Mouse (Mus musculus) C2C12 (cell line): Measurements from ENCODE around the gene Cited2. TPM values are rescaled to one million over a fixed set of nuclear protein-coding genes. Genes with fewer than 3 reads are reported as not detected.

Experiments used
- H3K27me3 ChIP-seq: one replicate; pipeline ENCODE4 v1.6.1; 2011; ENCODE audit not compliant: control insufficient read depth, insufficient read depth, insufficient read length
- H3K36me3 ChIP-seq: one replicate; pipeline ENCODE4 v1.6.1; 2011; ENCODE audit not compliant: control insufficient read depth, insufficient read depth
- H3K4me3 ChIP-seq: one replicate; pipeline ENCODE4 v1.5.1; 2011; ENCODE audit warnings: mild to moderate bottlenecking, control low read depth; ENCODE audit not compliant: poor library complexity, insufficient read depth, severe bottlenecking
- H3K79me2 ChIP-seq: one replicate; pipeline ENCODE4 v1.6.1; 2011; ENCODE audit not compliant: control insufficient read depth, insufficient read depth
- H3K79me3 ChIP-seq: one replicate; pipeline ENCODE4 v1.6.1; 2011; ENCODE audit warnings: low read depth, control low read depth
- H3ac ChIP-seq: one replicate; pipeline ENCODE3; 2011; ENCODE audit warnings: low read depth; ENCODE audit not compliant: control insufficient read depth, insufficient read length
- CEBPB ChIP-seq: IDR thresholded peaks from one replicate; pipeline ENCODE4 v1.6.1; 2011; ENCODE audit warnings: low read depth, mild to moderate bottlenecking, control low read depth, moderate library complexity
- CTCF ChIP-seq: IDR thresholded peaks from one replicate; pipeline ENCODE4 v1.5.1; 2011; ENCODE audit not compliant: control insufficient read depth, insufficient read depth, insufficient read length
- FOSL1 ChIP-seq: IDR thresholded peaks from one replicate; pipeline ENCODE4 v1.8.0; 2011; ENCODE audit warnings: mild to moderate bottlenecking, low read length; ENCODE audit not compliant: poor library complexity, insufficient read depth, severe bottlenecking
- MAX ChIP-seq: IDR thresholded peaks from one replicate; pipeline ENCODE4 v1.6.1; 2011; ENCODE audit warnings: mild to moderate bottlenecking, control low read depth
- MYOD1 ChIP-seq: IDR thresholded peaks from one replicate; pipeline ENCODE4 v1.6.1; 2011; ENCODE audit warnings: low read depth; ENCODE audit not compliant: control insufficient read depth, insufficient read length
- MYOG ChIP-seq: IDR thresholded peaks from one replicate; pipeline ENCODE4 v1.6.1; 2011; ENCODE audit not compliant: control insufficient read depth, insufficient read length; ENCODE audit errors: extremely low read depth
- USF1 ChIP-seq: IDR thresholded peaks from one replicate; pipeline ENCODE4 v1.6.1; 2011; ENCODE audit warnings: low read depth, mild to moderate bottlenecking, control low read depth, moderate library complexity
- polyA plus RNA-seq: library from polyadenylated mRNA; unstranded; fragments of >200 nt; fragmentation: generic; extraction: Trizol; gene quantifications from one replicate; pipeline ENCODE4 v1.2.1, GENCODE M21; 2012; ENCODE audit warnings: missing spikeins

Cited2 gene
- polyA plus RNA-seq, 1 experiment, result 136 TPM

DNA sequence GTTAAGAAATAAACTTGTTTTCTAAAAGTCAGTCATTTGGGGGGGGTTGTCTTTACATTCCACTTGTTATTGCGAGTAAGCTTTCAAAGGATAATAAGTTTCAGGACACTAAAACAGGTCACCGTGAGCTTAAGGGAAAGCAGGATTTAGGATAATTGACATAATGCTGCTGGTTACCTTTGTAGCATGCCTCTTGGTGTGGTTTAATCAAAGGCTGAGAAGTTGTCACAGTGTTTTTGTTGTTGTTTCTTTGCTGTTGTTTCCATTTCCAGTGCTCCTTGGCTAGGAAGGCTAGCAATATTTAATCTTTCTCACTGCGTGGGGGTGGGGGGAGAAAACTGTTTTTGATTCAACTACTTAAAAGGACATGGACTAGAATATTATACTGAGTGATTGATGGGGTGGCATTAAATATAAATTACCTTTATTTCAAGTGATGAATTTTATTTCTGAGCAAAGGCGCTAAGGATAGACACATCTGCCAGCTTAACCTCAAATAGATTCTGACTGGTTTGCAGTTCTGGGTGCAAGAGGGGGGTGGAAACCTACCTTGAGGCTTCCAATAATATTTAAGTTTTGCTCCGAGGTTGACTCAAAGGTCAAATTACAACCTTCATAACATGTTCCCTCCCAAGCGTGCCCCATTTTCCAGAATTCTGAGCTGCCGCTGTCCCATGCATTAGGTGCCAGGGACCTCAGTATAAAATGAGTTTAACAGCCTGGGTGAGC, 2.8 kb downstream of the Cited2 start:
- Histone ChIP-seq H3ac (peak overlapping the region; percentile 38), H3K79me3 (peaks cover 32% of the 10 kb centered on the region), H3K4me3 (peak overlapping the region; percentile 92), H3K79me2 (peaks cover 37% of the 10 kb centered on the region), H3K27me3 (no peaks in the 10 kb centered on the region), H3K36me3 (peaks cover 27% of the 10 kb centered on the region)
- TF ChIP-seq USF1 (no peak), CTCF (no peak)

DNA sequence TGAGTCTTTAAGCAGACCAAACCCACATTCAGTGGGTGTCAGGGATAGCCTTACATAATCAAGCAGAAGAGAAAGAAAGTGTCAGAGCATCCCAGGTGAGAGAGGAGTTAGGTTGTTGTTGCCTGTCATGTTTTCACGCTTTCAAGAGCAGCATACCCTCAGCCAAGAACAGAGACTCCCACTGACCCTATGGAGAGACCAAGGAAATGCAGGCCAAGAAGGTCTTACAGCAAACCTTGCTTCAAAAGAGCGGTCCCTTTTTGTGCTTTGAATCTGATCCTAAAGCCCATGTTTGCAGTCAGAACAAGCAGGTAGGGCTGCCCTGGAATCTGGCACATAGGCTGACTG, 3.3 kb downstream of the Cited2 start:
- Histone ChIP-seq H3K79me2 (peaks cover 37% of the 10 kb centered on the region), H3K36me3 (peaks cover 27% of the 10 kb centered on the region), H3ac (no peak overlapping the region), H3K27me3 (no peaks in the 10 kb centered on the region), H3K4me3 (peak overlapping the region; percentile 92), H3K79me3 (peaks cover 32% of the 10 kb centered on the region)
- TF ChIP-seq FOSL1 (no peak), MYOD1 (no peak), USF1 (no peak), CTCF (no peak), CEBPB (no peak), MAX (no peak), MYOG (no peak)

DNA sequence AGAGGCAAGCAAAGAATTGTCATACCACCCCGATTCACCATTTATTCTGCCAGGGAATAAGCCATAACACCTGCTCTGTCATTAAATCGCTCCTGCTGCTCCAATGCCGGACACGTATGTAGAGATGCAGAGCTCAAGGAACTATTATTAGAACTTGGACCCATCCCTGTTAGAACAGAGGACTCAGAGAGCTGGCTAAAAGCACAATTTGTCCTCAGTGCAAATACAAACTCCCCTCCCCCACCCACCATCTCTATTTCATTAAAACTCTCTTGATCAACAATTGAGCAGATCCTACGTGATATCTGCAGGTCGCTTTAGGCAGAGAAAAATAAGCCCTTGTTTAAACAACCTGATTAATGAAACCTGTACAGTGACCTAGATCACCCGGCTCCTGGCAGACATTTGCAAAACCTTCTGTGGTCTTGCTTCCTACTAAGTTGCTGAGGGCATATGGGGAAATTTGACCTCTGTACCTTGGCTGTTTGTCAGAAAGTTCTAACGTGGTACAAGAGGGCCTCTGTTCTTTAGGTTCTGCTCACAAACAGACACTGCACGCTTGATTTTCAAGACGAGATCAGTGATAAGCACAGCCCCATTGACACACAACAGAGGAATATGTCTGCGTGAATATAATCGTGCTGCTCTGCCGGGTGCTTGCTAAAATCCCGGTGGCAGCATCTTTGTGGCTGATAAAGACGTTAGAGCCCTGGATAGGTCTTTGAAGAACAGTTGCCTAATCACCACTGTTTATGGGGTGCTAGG, 4.3 kb downstream of the Cited2 start:
- Histone ChIP-seq H3K79me2 (peaks cover 37% of the 10 kb centered on the region), H3K4me3 (no peak overlapping the region), H3K27me3 (no peaks in the 10 kb centered on the region), H3K79me3 (peaks cover 32% of the 10 kb centered on the region), H3ac (no peak overlapping the region), H3K36me3 (peaks cover 27% of the 10 kb centered on the region)
- TF ChIP-seq MYOD1 (no peak), CEBPB (peak; percentile 71)

DNA sequence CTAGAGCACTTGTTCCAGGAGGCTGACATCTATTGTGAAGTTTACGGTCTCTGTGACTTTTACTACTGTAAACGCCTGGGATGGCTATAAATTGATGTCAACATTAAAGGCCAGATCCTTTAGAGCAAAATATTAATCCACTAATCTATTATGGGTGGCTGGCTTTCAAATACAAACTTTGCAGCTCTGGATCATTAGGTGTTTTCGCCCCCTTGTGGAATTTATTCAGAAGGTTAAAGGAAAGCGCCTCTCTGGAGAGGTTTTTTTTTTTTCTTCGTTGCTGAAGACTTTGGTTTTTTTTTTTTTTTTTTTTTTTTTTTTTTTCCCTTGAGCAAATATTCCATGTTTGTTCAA, 4.9 kb downstream of the Cited2 start:
- Histone ChIP-seq H3K36me3 (peaks cover 27% of the 10 kb centered on the region), H3K27me3 (no peaks in the 10 kb centered on the region), H3K4me3 (no peak overlapping the region), H3K79me3 (peaks cover 32% of the 10 kb centered on the region), H3K79me2 (peaks cover 37% of the 10 kb centered on the region), H3ac (no peak overlapping the region)
- TF ChIP-seq CEBPB (no peak), CTCF (no peak), FOSL1 (no peak), USF1 (no peak), MYOD1 (no peak), MAX (no peak), MYOG (no peak)

DNA sequence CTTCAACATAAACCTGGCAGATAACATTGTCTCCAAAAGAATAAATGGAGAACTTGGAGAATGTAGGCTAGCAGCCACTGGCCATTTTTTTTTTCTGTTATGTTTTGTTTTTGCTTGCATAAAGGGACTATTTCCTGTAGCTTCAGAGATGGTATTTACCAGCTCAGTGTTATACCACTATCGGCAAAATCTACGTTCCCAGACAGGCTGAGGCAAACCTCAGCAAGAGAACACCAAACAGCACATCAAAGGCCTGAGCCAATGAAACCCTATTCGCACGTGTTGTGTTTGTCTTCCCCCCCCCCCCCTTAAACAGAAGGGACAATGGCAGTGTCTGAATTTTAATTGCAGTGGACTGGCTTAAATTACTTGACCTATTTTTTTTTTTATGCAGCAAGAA, 5.7 kb downstream of the Cited2 start:
- H3K79me3 ChIP-seq, result peaks cover 29% of the 10 kb centered on the region
- H3K36me3 ChIP-seq, result peaks cover 27% of the 10 kb centered on the region
- peaks cover 31% of the 10 kb centered on the region for H3K79me2 ChIP-seq
- no peak overlapping the region for H3ac ChIP-seq
- TF ChIP-seq CEBPB (no peak), MAX (no peak), USF1 (no peak), MYOD1 (no peak), MYOG (no peak), FOSL1 (no peak), CTCF (no peak)
- no peak overlapping the region for H3K4me3 ChIP-seq
- no peaks in the 10 kb centered on the region for H3K27me3 ChIP-seq

DNA sequence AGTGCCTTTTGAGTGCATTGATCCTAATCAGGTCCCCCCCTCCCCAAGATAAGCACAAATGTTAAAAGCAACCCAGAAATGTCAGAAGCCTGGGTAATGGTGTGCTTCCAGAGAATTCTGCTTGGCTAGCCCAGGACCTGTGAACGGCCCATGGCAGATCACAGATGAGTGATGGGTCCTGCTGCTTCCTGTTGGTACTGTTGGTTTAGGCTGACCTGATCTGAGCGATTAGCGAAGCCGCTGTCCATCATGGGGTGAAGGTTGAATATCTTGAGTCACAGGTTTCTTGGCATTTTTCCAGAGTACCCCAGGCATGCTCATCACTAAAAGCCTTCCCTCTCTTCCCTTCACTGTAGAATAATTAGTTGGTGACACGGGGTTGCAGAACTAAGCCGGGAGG, 6.5 kb downstream of the Cited2 start:
- peaks cover 21% of the 10 kb centered on the region for H3K79me3 ChIP-seq
- peaks cover 23% of the 10 kb centered on the region for H3K36me3 ChIP-seq
- H3K4me3 ChIP-seq, result no peak overlapping the region
- no peak overlapping the region for H3ac ChIP-seq
- H3K79me2 ChIP-seq, result peaks cover 23% of the 10 kb centered on the region
- no peaks in the 10 kb centered on the region for H3K27me3 ChIP-seq
- TF ChIP-seq FOSL1 (no peak), USF1 (no peak), MAX (no peak), MYOD1 (no peak), CTCF (no peak), CEBPB (no peak)
